9 mouse cellular contexts compared by ENCODE assay signal in genomic region chr8:114081049-114081756, GRCm38 (mm10). TPM values are rescaled to one million over a fixed set of nuclear protein-coding genes. Genes with fewer than 3 reads are reported as not detected.
DNase-seq lines count a peak whose midpoint lies in the region; ATAC-seq and TF ChIP-seq lines count a peak whose summit lies in the region.
"Had no signal": no experiment of that assay in that cellular context is flagged by ENCODE, and none has a peak within 500 bp of the region (broad histone marks: within the 10 kb centered on the region; RNA-seq: fewer than 3 reads in every experiment).

No protein-coding gene starts in this region.

- H3K4me2 ChIP-seq in limb, embryonic 14.5 days (replicated peaks; ENCODE audit: low read depth, low read length, severe bottlenecking), result no peak overlapping the region
- no peak overlapping the region for H3K4me2 ChIP-seq in neural tube, embryonic 11.5 days (ENCODE audit: low read depth)

- DNase-seq in 3T3-L1 (ENCODE audit: low read depth, low spot score), result peak; percentile 75
- DNase-seq in MN1 (ENCODE audit: low spot score), result peak; percentile 73
- DNase-seq in cerebellum, adult 9-11 months, result peak; percentile 65
- peak; percentile 36 for DNase-seq in gastrocnemius, adult 2 months
- DNase-seq in kidney, adult 2 months, result peak; percentile 23
- peak; percentile 12 for DNase-seq in limb, embryonic 14.5 days (ENCODE audit: low spot score)
- peak; percentile 64 for DNase-seq in neural tube, embryonic 11.5 days (ENCODE audit: low spot score)
- DNase-seq in thymus, postnatal 4 days, result peak; percentile 44

- no peaks in the 10 kb centered on the region for H3K36me3 ChIP-seq in kidney, adult 2 months (ENCODE audit: control insufficient read depth, insufficient read depth, low read length)
- no peaks in the 10 kb centered on the region for H3K36me3 ChIP-seq in limb, embryonic 14.5 days (ENCODE audit: control insufficient read depth, insufficient read depth, low read length)
- no peaks in the 10 kb centered on the region for H3K36me3 ChIP-seq in neural tube, embryonic 11.5 days (ENCODE audit: control insufficient read depth, insufficient read depth, low read length)

- H3K4me1 ChIP-seq in kidney, adult 2 months (ENCODE audit: control insufficient read depth, insufficient read depth, low read length), result no peaks in the 10 kb centered on the region
- no peaks in the 10 kb centered on the region for H3K4me1 ChIP-seq in limb, embryonic 14.5 days (ENCODE audit: control insufficient read depth, insufficient read depth, low read length)
- no peaks in the 10 kb centered on the region for H3K4me1 ChIP-seq in neural tube, embryonic 11.5 days (ENCODE audit: control insufficient read depth, insufficient read depth, low read length)

- H3K9me3 ChIP-seq in limb, embryonic 14.5 days (ENCODE audit: control insufficient read depth, low read length), result no peaks in the 10 kb centered on the region; the same call in 1 of the 2 replicates
- H3K9me3 ChIP-seq in neural tube, embryonic 11.5 days (ENCODE audit: control insufficient read depth, low read length), result no peaks in the 10 kb centered on the region

- H3K9ac ChIP-seq in limb, embryonic 14.5 days (ENCODE audit: low read depth, low read length, severe bottlenecking), result no peak overlapping the region
- no peak overlapping the region for H3K9ac ChIP-seq in neural tube, embryonic 11.5 days (ENCODE audit: low read length)

- 9% methylated on average over 10 of the region's 10 CpGs for WGBS in kidney, adult 2 months
- WGBS in limb, embryonic 14.5 days, result 18% methylated on average over 10 of the region's 10 CpGs
- 12% methylated on average over 10 of the region's 10 CpGs for WGBS in neural tube, embryonic 11.5 days

- peak; percentile 41; the same call in 1 of the 2 replicates for ATAC-seq in limb, embryonic 14.5 days (ENCODE audit: low FRiP score, low read depth)
- peak; percentile 67; the same call in 1 of the 2 replicates for ATAC-seq in neural tube, embryonic 11.5 days (ENCODE audit: insufficient read depth, low FRiP score, low TSS enrichment)

- H3K27me3 ChIP-seq in kidney, adult 2 months (replicated peaks; ENCODE audit: control insufficient read depth, insufficient read depth, low read length), result no peaks in the 10 kb centered on the region
- no peaks in the 10 kb centered on the region for H3K27me3 ChIP-seq in limb, embryonic 14.5 days (ENCODE audit: control insufficient read depth, insufficient read depth, low read length)
- no peaks in the 10 kb centered on the region for H3K27me3 ChIP-seq in neural tube, embryonic 11.5 days (ENCODE audit: control insufficient read depth, insufficient read depth, low read length)

- intact Hi-C loops in gastrocnemius, adult 2 months (cut with DNase I), result loop anchor here (1.0 kb wide), 2 partner anchors 288 to 357 kb away; no protein-coding TSS in a partner anchor

- no peak overlapping the region for H3K4me3 ChIP-seq in gastrocnemius, adult 2 months
- no peak overlapping the region for H3K4me3 ChIP-seq in kidney, adult 2 months (ENCODE audit: insufficient read depth, low read depth, low read length)
- H3K4me3 ChIP-seq in limb, embryonic 14.5 days (replicated peaks; ENCODE audit: low read length), result no peak overlapping the region
- no peak overlapping the region for H3K4me3 ChIP-seq in neural tube, embryonic 11.5 days (ENCODE audit: low read depth, low read length)
- H3K4me3 ChIP-seq: erythroblast, embryonic 14.5 days had no signal

- TF ChIP-seq CTCF in gastrocnemius, adult 2 months (IDR thresholded peaks at IDR 0.05), result peak; percentile 85
- peak; percentile 68 for TF ChIP-seq CTCF in kidney, adult 2 months (conservative IDR thresholded peaks at IDR 0.05; ENCODE audit: insufficient read depth, insufficient read length, low read depth, low read length)

- H3K27ac ChIP-seq in gastrocnemius, adult 2 months, result no peak overlapping the region
- H3K27ac ChIP-seq in kidney, adult 2 months (ENCODE audit: insufficient read depth, low read depth, low read length), result no peak overlapping the region
- H3K27ac ChIP-seq in limb, embryonic 14.5 days (replicated peaks; ENCODE audit: low read depth, low read length), result no peak overlapping the region
- H3K27ac ChIP-seq in neural tube, embryonic 11.5 days (ENCODE audit: low read depth, low read length), result no peak overlapping the region

- no peak for TF ChIP-seq POLR2A in kidney, adult 2 months (IDR thresholded peaks at IDR 0.05; ENCODE audit: low read depth, low read length)
- no peak for TF ChIP-seq POLR2A in limb, embryonic 14.5 days (IDR thresholded peaks at IDR 0.05; ENCODE audit: borderline replicate concordance, extremely low read depth, insufficient read depth, insufficient read length)

RNA-seq across cellular contexts. Expression of gene Nudt7, which starts 52.2 kb away (rescaled TPM):
- 10 to 100 TPM; 18.4 to 37.6 TPM for total RNA-seq in gastrocnemius, adult 2 months (2021)
- polyA plus RNA-seq in kidney, adult 2 months (2012; rRNA removed), result 21.8 and 26.2 TPM in 2 replicates
- polyA plus RNA-seq in limb, embryonic 14.5 days (2012; rRNA removed), result 10.7 and 10.9 TPM in 2 replicates
- 14.5 and 15.3 TPM in 2 replicates for polyA plus RNA-seq in limb, embryonic 14.5 days (2014; fragmentation: Nextera tagmentation; extraction: Ambion mirVana)
- 11.0 and 11.9 TPM in 2 replicates for polyA plus RNA-seq in neural tube, embryonic 11.5 days (2014; fragmentation: Nextera tagmentation; extraction: Ambion mirVana)

Comparison
In these comparisons a context has a peak if more than half of its experiments do, and no peak if none do; other contexts are left out.
1. DNase-seq: peak in every context shown above with its lines; median percentile 75 in 3T3-L1; 73 in MN1; 65 in cerebellum, adult 9-11 months; 64 in neural tube, embryonic 11.5 days; 44 in thymus, postnatal 4 days; 36 in gastrocnemius, adult 2 months; 23 in kidney, adult 2 months; 12 in limb, embryonic 14.5 days.